Comparison of ENCODE assay signal across 8 mouse cellular contexts in genomic region chr13:96175591-96176212, GRCm38 (mm10). TPM values are rescaled to one million over a fixed set of nuclear protein-coding genes. Genes with fewer than 3 reads are reported as not detected.
DNase-seq lines count a peak whose midpoint lies in the region; ATAC-seq and TF ChIP-seq lines count a peak whose summit lies in the region.

No protein-coding gene starts in this region.

- H3K9ac ChIP-seq in forebrain, embryonic 16.5 days (replicated peaks; ENCODE audit: low read depth, low read length), result no peak overlapping the region
- no peak overlapping the region for H3K9ac ChIP-seq in limb, embryonic 13.5 days

- ATAC-seq in forebrain, embryonic 16.5 days, result peak; percentile 99
- ATAC-seq in limb, embryonic 13.5 days (ENCODE audit: low FRiP score, low read depth), result peak; percentile 89

- no peak for TF ChIP-seq POLR2A in kidney, adult 2 months (IDR thresholded peaks at IDR 0.05; ENCODE audit: low read depth, low read length)

- H3K4me1 ChIP-seq in forebrain, embryonic 16.5 days (replicated peaks; ENCODE audit: control insufficient read depth, insufficient read depth, low read length), result peaks cover 3% of the 10 kb centered on the region
- peaks cover 18% of the 10 kb centered on the region for H3K4me1 ChIP-seq in limb, embryonic 13.5 days
- H3K4me1 ChIP-seq in kidney, adult 2 months (ENCODE audit: control insufficient read depth, insufficient read depth, low read length), result no peaks in the 10 kb centered on the region

- H3K27ac ChIP-seq in forebrain, embryonic 16.5 days (ENCODE audit: low read length), result peak overlapping the region; percentile 86
- no peak overlapping the region for H3K27ac ChIP-seq in limb, embryonic 13.5 days
- H3K27ac ChIP-seq in kidney, adult 2 months (ENCODE audit: insufficient read depth, low read depth, low read length), result no peak overlapping the region

- no peaks in the 10 kb centered on the region for H3K9me3 ChIP-seq in forebrain, embryonic 16.5 days (ENCODE audit: control insufficient read depth, low read length)
- no peaks in the 10 kb centered on the region for H3K9me3 ChIP-seq in limb, embryonic 13.5 days

- no peaks in the 10 kb centered on the region for H3K27me3 ChIP-seq in forebrain, embryonic 16.5 days (replicated peaks; ENCODE audit: control insufficient read depth, insufficient read depth, low read length)
- H3K27me3 ChIP-seq in limb, embryonic 13.5 days, result 0 out of 2 replicates have a peak, but pooled peaks cover 3% of the 10 kb centered on the region
- H3K27me3 ChIP-seq in kidney, adult 2 months (replicated peaks; ENCODE audit: control insufficient read depth, insufficient read depth, low read length), result no peaks in the 10 kb centered on the region

- 17% methylated on average over 8 of the region's 8 CpGs for WGBS in forebrain, embryonic 16.5 days
- WGBS in limb, embryonic 13.5 days, result 34% methylated on average over 8 of the region's 8 CpGs
- WGBS in kidney, adult 2 months, result 67% methylated on average over 8 of the region's 8 CpGs

- no peak for TF ChIP-seq CTCF in kidney, adult 2 months (conservative IDR thresholded peaks at IDR 0.05; ENCODE audit: insufficient read depth, insufficient read length, low read depth, low read length)

- H3K36me3 ChIP-seq in forebrain, embryonic 16.5 days (ENCODE audit: control insufficient read depth, insufficient read depth), result no peaks in the 10 kb centered on the region
- no peaks in the 10 kb centered on the region for H3K36me3 ChIP-seq in limb, embryonic 13.5 days
- H3K36me3 ChIP-seq in kidney, adult 2 months (ENCODE audit: control insufficient read depth, insufficient read depth, low read length), result no peaks in the 10 kb centered on the region

- H3K4me3 ChIP-seq in forebrain, embryonic 16.5 days (replicated peaks; ENCODE audit: low read length), result no peak overlapping the region
- no peak overlapping the region for H3K4me3 ChIP-seq in limb, embryonic 13.5 days
- no peak overlapping the region for H3K4me3 ChIP-seq in kidney, adult 2 months (ENCODE audit: insufficient read depth, low read depth, low read length)

- peak; percentile 7 for DNase-seq in lung, postnatal 10 days
- no peak for DNase-seq in lung, postnatal 36 days
- DNase-seq in heart, postnatal 4 days, result peak; percentile 82
- DNase-seq in ovary, postnatal 36 days (ENCODE audit: low spot score), result no peak
- DNase-seq in thymus, postnatal 10 days (ENCODE audit: low spot score in 2 of 2), result no peak
- DNase-seq in kidney, adult 2 months, result no peak

- H3K4me2 ChIP-seq in forebrain, embryonic 16.5 days (ENCODE audit: low read length), result peak overlapping the region; percentile 14; the same call in 1 of the 2 replicates
- 0 out of 2 replicates have a peak overlapping the region, but pooled peaks have one; percentile 11 for H3K4me2 ChIP-seq in limb, embryonic 13.5 days (replicated peaks)

RNA-seq across cellular contexts. Expression of gene Sv2c, which starts 43.3 kb away (rescaled TPM):
- 2.8 and 4.8 TPM in 2 replicates for polyA plus RNA-seq in forebrain, embryonic 16.5 days (2015; fragmentation: Nextera tagmentation; extraction: Ambion mirVana)
- total RNA-seq in heart, postnatal 4 days (2021), result under 1 TPM; 0.21 to 0.54 TPM
- polyA plus RNA-seq in limb, embryonic 13.5 days (2015; fragmentation: Nextera tagmentation; extraction: Ambion mirVana), result 1.8 and 1.9 TPM in 2 replicates
- 0.19 and 0.48 TPM in 2 replicates for polyA plus RNA-seq in kidney, adult 2 months (2012; rRNA removed)

Comparison
In these comparisons a context has a peak if more than half of its experiments do, and no peak if none do; other contexts are left out.
1. DNase-seq: peak in lung, postnatal 10 days (single experiment) and heart, postnatal 4 days (single experiment); none in lung, postnatal 36 days (single experiment), ovary, postnatal 36 days (single experiment), thymus, postnatal 10 days (0 of 2) and kidney, adult 2 months (single experiment).